Mouse (Mus musculus): ENCODE results near the gene Akna.

DNA sequence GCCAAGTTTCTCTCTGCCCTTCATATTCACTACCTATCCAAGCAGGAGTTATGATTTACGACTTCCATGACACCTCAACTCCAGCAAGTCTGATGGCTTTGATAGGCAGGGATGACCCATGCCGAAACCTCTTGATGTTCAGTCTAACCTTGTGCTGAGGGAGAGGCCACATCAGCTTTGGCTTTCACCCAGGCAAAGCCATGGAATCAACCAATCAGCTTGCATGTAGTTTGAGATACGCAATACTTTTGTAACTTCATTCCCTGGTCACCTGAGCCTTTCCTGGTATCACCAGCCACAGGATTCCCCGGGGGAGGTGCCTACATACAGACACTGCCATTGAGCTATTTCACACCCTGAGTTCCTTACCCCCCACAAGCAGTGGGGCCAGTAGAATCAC lies 56.5 kb downstream of the Akna start:
- no peak for TF ChIP-seq CTCF (IDR thresholded peaks at IDR 0.05 in 2 of 3, conservative IDR thresholded peaks at IDR 0.05 in 1 of 3; ENCODE audit: control insufficient read depth in 1 of 3, insufficient read depth in 1 of 3, low read depth in 2 of 3, low read length in 3 of 3, poor library complexity in 1 of 3, severe bottlenecking in 1 of 3)
- no peak for TF ChIP-seq TAL1 (IDR thresholded peaks at IDR 0.05; ENCODE audit: low read length)
- no peak for TF ChIP-seq ZC3H11A (IDR thresholded peaks at IDR 0.05; ENCODE audit: low read depth, low read length)
- TF ChIP-seq GATA1 (IDR thresholded peaks at IDR 0.05; ENCODE audit: low read depth, low read length), result no peak
- TF ChIP-seq MAX (IDR thresholded peaks at IDR 0.05; ENCODE audit: low read length), result no peak
- TF ChIP-seq POLR2AphosphoS2 (IDR thresholded peaks at IDR 0.05; ENCODE audit: low read length), result no peak
- no peak for TF ChIP-seq POLR2A (IDR thresholded peaks at IDR 0.05; ENCODE audit: control insufficient read depth in 1 of 2, insufficient read depth in 1 of 2, low read depth in 1 of 2, low read length in 2 of 2, poor library complexity in 1 of 2)

Measured in MEL (cell line).